Mouse (Mus musculus): ENCODE measurements around the gene Pias3.
"Not testable (repeated sequence)": the region's sequence is repeated elsewhere in the genome, so short reads cannot be mapped to it uniquely, and the experiment has no call there.

Pias3 gene

DNA sequence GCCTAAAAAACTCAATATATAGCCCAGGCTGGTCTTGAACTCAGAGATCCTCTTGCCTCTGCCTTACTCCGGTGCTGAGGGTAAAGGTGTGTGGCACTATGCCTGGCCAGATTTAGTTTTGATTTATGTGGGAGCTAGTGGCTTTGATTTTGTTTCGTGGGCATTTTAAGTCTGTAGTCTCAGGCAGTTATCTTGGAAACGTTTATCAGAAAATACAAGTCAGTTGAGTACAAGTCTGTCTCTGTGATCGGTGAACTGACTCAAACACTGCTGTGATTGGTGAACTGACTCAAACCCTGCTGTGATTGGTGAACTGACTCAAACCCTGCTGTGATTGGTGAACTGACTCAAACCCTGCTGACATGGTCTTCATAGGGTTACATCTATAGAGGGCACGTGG is 34.6 kb downstream of the Pias3 start:
- no peak for DNase-seq

- DNase-seq: no peak
These were observed 37.8 kb downstream of the Pias3 start for GRCm38 (mm10) chr3:96733984-96734383.

- DNase-seq: no peak
These were observed 39.0 kb downstream of the Pias3 start for GRCm38 (mm10) chr3:96735200-96735599.

GRCm38 (mm10) chr3:96737013-96737740 is 41.0 kb downstream of the Pias3 start:
- no peak for DNase-seq

- DNase-seq: no peak
These were observed 41.8 kb downstream of the Pias3 start for GRCm38 (mm10) chr3:96737995-96738394.

GRCm38 (mm10) chr3:96740279-96740678 is 44.1 kb downstream of the Pias3 start:
- DNase-seq: not testable (repeated sequence)

GRCm38 (mm10) chr3:96744348-96744747 is 48.2 kb downstream of the Pias3 start:
- no peak for DNase-seq

DNA sequence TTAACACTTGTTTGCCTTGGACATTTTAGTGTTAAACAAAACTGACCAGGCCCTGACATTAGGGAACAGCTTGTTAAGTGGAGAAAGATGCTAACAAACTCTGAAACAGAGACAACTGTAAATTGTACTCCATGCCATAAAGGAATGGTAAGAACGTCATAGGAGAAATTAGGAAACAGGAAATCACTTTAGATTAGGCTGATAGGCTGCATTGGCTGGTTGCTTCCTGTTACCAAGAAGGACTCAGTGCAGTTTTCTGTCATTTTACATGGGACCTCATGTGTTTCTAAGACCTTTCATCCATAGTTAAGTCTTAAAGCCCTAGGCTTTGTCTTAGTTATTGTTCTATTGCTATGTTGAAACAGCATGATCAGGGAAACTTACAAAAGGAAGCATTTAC is 50.6 kb downstream of the Pias3 start:
- DNase-seq: no peak
